Mouse (Mus musculus): ENCODE results near the gene Grb2. TPM values are rescaled to one million over a fixed set of nuclear protein-coding genes. Genes with fewer than 3 reads are reported as not detected.

Gene Grb2
- total RNA-seq, 2 experiments from 2014 or later, result 113 to 120 TPM

- intact Hi-C loops (cut with DNase I), result loop anchor here (1.0 kb wide), 1 partner anchor 67 kb away; no protein-coding TSS in a partner anchor
- DNase-seq, result peak; percentile 48 to 65
Measured at GRCm38 (mm10) chr11:115714491-115714890, 6.1 kb upstream of the Grb2 start.

DNA sequence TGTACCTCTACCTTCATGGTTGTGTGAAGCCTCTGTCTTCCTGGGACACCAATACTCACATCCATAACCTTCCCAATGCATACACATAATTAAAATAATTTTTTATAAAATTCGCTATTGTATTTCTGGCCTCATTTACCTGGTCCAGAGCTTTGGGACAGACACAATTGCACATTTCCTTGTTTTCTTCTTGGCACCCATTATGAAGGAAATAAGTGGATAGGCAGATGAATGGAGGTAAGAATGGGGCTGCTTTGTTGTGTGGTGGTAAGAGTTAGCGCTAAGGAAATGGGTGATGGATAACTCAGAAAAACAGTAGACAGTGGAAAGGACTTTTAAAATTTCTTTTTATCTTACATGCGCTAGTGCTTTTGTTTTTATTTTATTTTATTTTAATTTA lies 5.0 kb upstream of the Grb2 start:
- DNase-seq, result no peak
- intact Hi-C loops (cut with DNase I), result no loop called here

- intact Hi-C loops (cut with DNase I), result no loop called here
- no peak for DNase-seq
Measured at GRCm38 (mm10) chr11:115712674-115713298, 4.4 kb upstream of the Grb2 start.

GRCm38 (mm10) chr11:115712268-115712667 lies 3.9 kb upstream of the Grb2 start:
- no peak for DNase-seq
- intact Hi-C loops (cut with DNase I), result no loop called here

DNA sequence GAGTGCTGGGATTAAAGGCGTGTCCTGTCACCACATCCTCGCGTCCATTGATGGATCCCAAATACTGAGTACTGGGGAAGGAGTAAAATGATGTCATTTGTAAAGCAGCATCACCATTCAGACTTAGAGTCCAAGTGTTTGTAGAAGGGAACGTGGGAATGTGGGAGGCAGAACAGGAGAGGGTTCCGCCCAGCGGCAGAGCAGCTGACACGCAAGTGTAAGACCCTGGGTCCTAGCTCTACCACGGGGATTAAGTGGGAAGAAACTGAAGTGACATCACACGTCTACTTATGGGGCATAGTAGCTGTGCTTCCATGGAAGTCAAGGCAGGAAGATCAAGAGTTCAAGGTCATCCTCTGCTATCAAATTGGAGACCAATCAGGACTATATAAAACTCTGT lies 2.7 kb upstream of the Grb2 start:
- intact Hi-C loops (cut with DNase I), result no loop called here
- DNase-seq, result no peak

GRCm38 (mm10) chr11:115709829-115710559 lies 1.6 kb upstream of the Grb2 start:
- intact Hi-C loops (cut with DNase I), result loop anchor here (5.0 kb wide), 1 partner anchor 228 kb away; no protein-coding TSS in a partner anchor
- DNase-seq, result no peak

DNA sequence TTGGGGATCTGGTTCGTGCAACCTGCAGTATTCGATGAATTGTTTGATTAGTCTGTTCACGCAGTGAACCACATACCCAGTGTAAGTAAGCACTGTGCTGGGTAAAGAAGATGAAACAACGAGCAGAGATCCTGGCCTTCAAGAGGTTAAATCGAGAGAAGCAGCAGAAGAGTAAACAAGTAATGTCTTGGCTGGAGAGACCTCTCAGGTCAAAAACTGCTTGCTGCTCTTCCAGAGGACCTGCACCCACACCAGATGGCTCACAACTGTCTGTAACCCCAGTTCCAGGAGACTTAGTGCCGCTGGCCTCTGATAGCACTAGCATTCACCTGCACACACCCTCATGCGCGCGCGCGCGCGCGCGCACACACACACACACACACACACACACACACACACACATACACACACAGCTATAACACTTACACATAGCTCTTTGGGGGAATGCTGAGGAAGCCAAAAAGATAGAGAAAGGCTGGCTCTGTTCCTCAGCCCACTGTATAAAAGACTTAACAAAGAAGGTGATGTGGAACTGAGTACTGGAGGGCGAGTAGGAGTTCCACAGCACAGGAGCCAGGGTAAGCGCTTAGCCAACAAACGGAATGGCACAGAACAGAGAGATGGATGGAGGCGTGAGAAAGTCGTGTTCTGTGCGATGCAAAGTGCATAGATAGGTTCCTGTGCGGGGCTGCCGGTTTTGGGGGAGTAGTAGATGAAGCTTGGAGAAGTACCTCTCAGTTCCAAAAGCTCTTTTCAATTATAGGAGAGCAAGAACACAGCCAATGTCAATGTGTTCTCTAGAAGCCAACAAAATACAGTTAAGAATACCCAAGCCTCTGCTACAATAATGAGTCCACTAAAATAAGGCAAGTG lies 795 bp upstream of the Grb2 start:
- intact Hi-C loops (cut with DNase I), result loop anchor here (5.0 kb wide), 1 partner anchor 227 kb away; no protein-coding TSS in a partner anchor
- no peak for DNase-seq

DNA sequence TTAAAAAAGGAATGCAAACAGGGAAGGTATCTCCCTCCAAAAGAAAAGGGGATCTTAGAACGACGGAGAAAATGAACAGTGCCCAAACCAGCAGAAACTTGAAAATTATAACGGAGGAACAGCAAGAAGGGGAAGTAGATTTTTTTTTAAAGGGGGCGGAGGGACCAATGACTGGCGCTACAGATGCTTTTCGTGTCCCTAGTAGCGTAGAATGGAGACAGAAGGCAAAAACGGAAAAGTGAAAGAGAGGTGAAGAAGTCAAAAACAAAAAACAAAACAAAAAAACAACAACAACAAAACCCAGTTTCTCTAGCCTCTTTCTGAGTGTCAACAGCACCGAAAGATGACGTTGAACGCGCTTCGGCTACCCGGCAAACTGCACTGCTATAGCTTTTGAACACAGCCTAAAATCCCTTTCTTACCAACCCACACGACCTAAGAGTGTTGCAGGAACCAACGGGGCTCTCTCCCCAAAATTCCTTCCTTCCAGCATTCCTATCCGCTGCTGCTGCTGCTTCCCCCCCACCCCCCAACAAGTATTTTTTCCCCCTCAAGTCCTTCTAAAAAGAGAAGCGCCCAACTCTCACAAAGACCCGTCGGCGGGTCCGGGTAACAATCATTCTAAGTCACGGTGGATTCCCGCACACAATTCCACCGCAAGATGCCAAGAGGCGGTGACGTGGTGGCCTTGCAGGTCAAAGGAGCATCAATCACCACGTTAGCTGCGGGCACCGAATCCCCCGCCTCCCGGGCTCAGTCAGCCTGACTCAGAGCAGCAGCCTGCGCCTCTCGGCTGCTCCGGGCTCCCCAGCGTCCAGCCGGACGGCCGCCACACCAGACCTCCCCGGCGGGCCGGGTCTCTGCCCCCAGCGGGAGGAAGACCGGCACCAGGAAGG lies 836 bp downstream of the Grb2 start:
- peak; percentile 47 to 54 for DNase-seq
- intact Hi-C loops (cut with DNase I), result loop anchor here (5.0 kb wide), 1 partner anchor 225 kb away; no protein-coding TSS in a partner anchor

- intact Hi-C loops (cut with DNase I), result loop anchor here (5.0 kb wide), 1 partner anchor 224 kb away; no protein-coding TSS in a partner anchor
- DNase-seq, result no peak
Measured at GRCm38 (mm10) chr11:115706584-115706983, 1.8 kb downstream of the Grb2 start.

DNA sequence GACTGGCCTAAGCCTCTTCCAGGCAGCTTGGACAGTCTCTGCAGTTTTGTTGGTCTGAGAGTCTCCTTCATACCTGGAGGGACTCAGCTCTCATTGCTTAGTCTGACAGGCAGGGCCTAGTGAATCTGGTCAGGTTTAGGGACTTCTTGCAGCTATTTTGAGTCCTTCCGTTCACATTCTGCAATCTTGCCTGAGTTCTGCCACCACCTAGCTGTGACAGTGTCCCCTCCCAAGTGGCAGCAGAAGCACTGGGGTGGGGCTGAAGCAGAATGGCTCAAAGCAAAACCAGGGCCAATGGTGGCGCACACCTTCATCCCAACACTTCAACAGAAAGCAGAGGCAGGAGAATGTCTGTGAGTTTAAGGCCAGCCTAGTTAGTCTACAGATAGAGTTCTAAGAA lies 2.8 kb downstream of the Grb2 start:
- intact Hi-C loops (cut with DNase I), result loop anchor here (5.0 kb wide), 1 partner anchor 223 kb away; no protein-coding TSS in a partner anchor

GRCm38 (mm10) chr11:115704648-115705047 lies 3.7 kb downstream of the Grb2 start:
- intact Hi-C loops (cut with DNase I), result loop anchor here (5.0 kb wide), 1 partner anchor 222 kb away; no protein-coding TSS in a partner anchor

More for the DNA sequence above, 2.8 kb downstream of the Grb2 start:
- DNase-seq, result no peak

DNA sequence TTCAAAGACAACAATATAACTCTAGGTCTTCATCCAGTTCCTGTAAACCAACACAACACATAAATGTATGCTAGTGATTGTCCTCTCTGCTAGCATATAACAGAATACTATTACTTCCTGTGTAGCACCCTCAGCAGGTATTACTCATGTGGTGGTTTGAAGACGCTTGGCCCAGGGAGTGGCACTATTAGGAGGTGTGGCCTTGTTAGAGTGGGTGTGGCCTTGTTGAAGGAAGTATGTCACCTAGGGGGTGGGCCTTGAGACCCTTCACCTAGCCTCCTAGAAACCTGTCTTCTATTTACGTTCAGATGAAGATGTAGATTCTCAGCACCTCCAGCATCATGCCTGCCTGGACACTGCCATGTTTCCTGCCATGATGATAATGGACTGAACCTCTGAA lies 4.9 kb downstream of the Grb2 start:
- DNase-seq, result no peak
- intact Hi-C loops (cut with DNase I), result no loop called here

More at GRCm38 (mm10) chr11:115704648-115705047, 3.7 kb downstream of the Grb2 start:
- DNase-seq, result no peak

GRCm38 (mm10) chr11:115698986-115699728 lies 9.2 kb downstream of the Grb2 start:
- peak; percentile 88 to 89 for DNase-seq
- intact Hi-C loops (cut with DNase I), result no loop called here

GRCm38 (mm10) chr11:115697722-115698121 lies 10.7 kb downstream of the Grb2 start:
- no peak for DNase-seq
- intact Hi-C loops (cut with DNase I), result no loop called here

- no peak for DNase-seq
- intact Hi-C loops (cut with DNase I), result no loop called here
Measured at GRCm38 (mm10) chr11:115697091-115697490, 11.3 kb downstream of the Grb2 start.

GRCm38 (mm10) chr11:115696471-115696870 lies 11.9 kb downstream of the Grb2 start:
- DNase-seq, result no peak

DNA sequence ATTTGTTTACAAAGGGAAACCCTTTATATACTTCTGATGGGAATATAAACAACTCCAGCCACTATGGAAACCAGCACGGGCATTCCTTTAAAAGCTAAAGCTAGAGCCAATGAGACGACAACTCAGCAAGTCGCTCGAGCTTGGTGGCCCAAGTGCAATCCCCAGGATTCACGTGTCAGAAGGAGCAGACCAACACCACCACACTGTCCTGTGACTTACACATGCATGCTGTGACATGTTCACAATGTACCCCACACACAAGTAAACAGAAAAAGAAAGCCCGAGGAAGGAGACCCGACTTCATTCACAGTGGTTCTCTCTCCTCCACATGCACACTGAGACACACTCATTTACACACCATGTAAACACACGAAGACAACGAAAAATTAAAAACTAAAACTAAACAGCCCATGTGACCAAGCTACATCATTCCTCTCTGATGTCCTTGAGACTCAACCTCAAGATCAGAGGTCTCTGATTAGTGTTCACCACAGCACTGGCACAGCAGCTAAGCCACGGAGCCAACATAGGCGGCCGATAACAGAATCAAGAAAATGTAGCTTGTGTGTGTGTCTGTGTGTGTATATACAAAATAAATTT lies 14.3 kb downstream of the Grb2 start:
- no peak for DNase-seq
- intact Hi-C loops (cut with DNase I), result no loop called here

More at GRCm38 (mm10) chr11:115696471-115696870, 11.9 kb downstream of the Grb2 start:
- intact Hi-C loops (cut with DNase I), result no loop called here

- intact Hi-C loops (cut with DNase I), result no loop called here
- peak in 1 of 2 experiments; percentile 36 for DNase-seq
Measured at GRCm38 (mm10) chr11:115692800-115693199, 15.6 kb downstream of the Grb2 start.

All from heart, postnatal 14 days (tissue).